Mouse (Mus musculus) thymus, adult 2 months (tissue): Measurements from ENCODE around the gene Glyat.

Experiments
- CTCF ChIP-seq: fragments of 200-500 bp; IDR thresholded peaks from 2 replicates; pipeline ENCODE4 v1.5.1; 2012; ENCODE audit warnings: mild to moderate bottlenecking, control low read depth, low read length, moderate library complexity, borderline replicate concordance; ENCODE audit not compliant: control insufficient read depth, poor library complexity, insufficient read depth; ENCODE audit errors: extremely low read depth
- POLR2A ChIP-seq: fragments of 200-500 bp; IDR thresholded peaks from 2 replicates; pipeline ENCODE4 v1.6.1; 2012; ENCODE audit warnings: mild to moderate bottlenecking, low read length, control low read depth, moderate library complexity; ENCODE audit not compliant: control insufficient read depth, poor library complexity, insufficient read depth; ENCODE audit errors: extremely low read depth

- no peak for TF ChIP-seq CTCF
- TF ChIP-seq POLR2A = no peak
Observed at GRCm38 (mm10) chr19:12634963-12635362, 1.9 kb downstream of the Glyat start.
